Mouse (Mus musculus) kidney, adult 2 months (tissue): ENCODE results near the gene Map6.

Experiments used
- CTCF ChIP-seq: fragments of 200-500 bp; conservative IDR thresholded peaks from 2 replicates; pipeline ENCODE4 v1.5.1; 2011; ENCODE audit warnings: low read depth, mild to moderate bottlenecking, control low read depth, low read length, moderate library complexity, mixed read lengths; ENCODE audit not compliant: insufficient read depth, insufficient read length
- POLR2A ChIP-seq: fragments of 200-500 bp; IDR thresholded peaks from one replicate; pipeline ENCODE4 v1.6.1; 2011; ENCODE audit warnings: low read depth, low read length, control low read depth

DNA sequence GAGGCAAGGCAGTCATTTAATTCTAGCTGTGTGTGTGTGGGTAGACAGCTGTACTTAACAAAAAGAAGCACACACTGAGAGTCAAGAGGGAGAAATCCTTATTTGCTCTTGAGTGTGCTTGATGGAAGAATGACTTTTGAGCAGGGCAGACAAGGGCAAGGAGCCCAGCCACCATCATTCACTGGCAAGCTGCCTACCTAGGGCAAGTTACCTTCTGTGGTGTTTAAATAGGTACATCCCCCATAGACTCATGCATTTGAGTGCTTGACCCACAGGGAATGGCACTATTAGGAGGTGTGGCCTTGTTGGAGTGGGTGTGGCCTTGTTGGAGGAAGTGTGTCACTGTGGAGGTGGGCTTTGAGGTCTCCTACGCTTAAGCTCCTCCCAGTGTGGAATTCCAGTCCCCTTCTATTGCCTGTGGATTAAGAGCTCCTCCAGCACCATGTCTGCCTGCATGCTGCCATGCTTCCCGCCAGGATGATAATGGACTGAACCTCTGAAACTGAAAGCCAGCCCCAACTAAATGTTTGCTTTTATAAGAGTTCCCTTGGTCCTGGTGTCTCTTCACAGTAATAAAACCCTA, 27.0 kb downstream of the Map6 start:
- TF ChIP-seq CTCF (no peak), POLR2A (no peak)
